Mouse (Mus musculus) cerebellum, adult 2 months (tissue): ENCODE measurements around the gene A930018P22Rik. TPM values are rescaled to one million over a fixed set of nuclear protein-coding genes. Genes with fewer than 3 reads are reported as not detected.

Source experiments
- DNase-seq, 2 experiments: peaks; one replicate each; pipeline ENCODE4 v3.0.0; 2021
- H3K27ac ChIP-seq: fragments of 200-500 bp; 2 replicates; pipeline ENCODE4 v1.5.1; 2012; ENCODE audit warnings: low read length, control low read depth, inconsistent platforms; ENCODE audit not compliant: insufficient read depth
- H3K27me3 ChIP-seq: fragments of 200-500 bp; 2 replicates; pipeline ENCODE4 v1.6.1; 2012; ENCODE audit warnings: inconsistent platforms, mild to moderate bottlenecking, low read length, moderate library complexity; ENCODE audit not compliant: control insufficient read depth, insufficient read depth
- H3K4me1 ChIP-seq: fragments of 200-500 bp; 2 replicates; pipeline ENCODE4 v1.6.1; 2011; ENCODE audit warnings: low read length; ENCODE audit not compliant: control insufficient read depth, insufficient read depth
- H3K4me3 ChIP-seq: fragments of 200-500 bp; replicated peaks from 2 replicates; pipeline ENCODE3; 2011; ENCODE audit warnings: mild to moderate bottlenecking, low read depth, low read length, control low read depth; ENCODE audit not compliant: insufficient read depth
- CTCF ChIP-seq: fragments of 200-500 bp; IDR thresholded peaks from 2 replicates; pipeline ENCODE4 v1.5.1; 2011; ENCODE audit warnings: low read depth, mild to moderate bottlenecking, control low read depth, low read length, moderate library complexity, borderline replicate concordance; ENCODE audit not compliant: insufficient read depth
- POLR2A ChIP-seq: fragments of 200-500 bp; IDR thresholded peaks from 2 replicates; pipeline ENCODE4 v1.6.1; 2011; ENCODE audit warnings: low read length, control low read depth, borderline replicate concordance; ENCODE audit not compliant: insufficient read depth
- WGBS: fragments of 180-500 bp; shearing (Covaris S2); methylation state at CpG from one replicate; pipeline ENCODE4 v1.1.7; 2018; 5-methylcytosine and 5-hydroxymethylcytosine counted together
- polyA plus RNA-seq: library from polyadenylated mRNA; depleted of rRNA; stranded (reverse); fragments of >200 nt; gene quantifications from 2 replicates; pipeline ENCODE4 v1.2.3, GENCODE M21; 2012

A930018P22Rik gene
- polyA plus RNA-seq, 1 experiment, result 0.18 TPM

- TF ChIP-seq CTCF (no peak), POLR2A (no peak)
- peak; percentile 85 to 92 for DNase-seq
- WGBS, result 5% methylated on average over 4 of the region's 4 CpGs
- peaks cover 45% of the 10 kb centered on the region for H3K4me1 ChIP-seq
- no peaks in the 10 kb centered on the region for H3K27me3 ChIP-seq
- H3K4me3 ChIP-seq, result no peak overlapping the region
- peak overlapping the region; percentile 64 for H3K27ac ChIP-seq
Observed at GRCm38 (mm10) chr2:104153345-104153744, 30.8 kb downstream of the A930018P22Rik start.

GRCm38 (mm10) chr2:104153876-104154275 lies 31.3 kb downstream of the A930018P22Rik start:
- H3K27me3 ChIP-seq, result no peaks in the 10 kb centered on the region
- H3K27ac ChIP-seq, result peak overlapping the region; percentile 64
- TF ChIP-seq CTCF (no peak), POLR2A (no peak)
- peaks cover 40% of the 10 kb centered on the region for H3K4me1 ChIP-seq
- DNase-seq, result peak in 1 of 2 experiments; percentile 69
- no peak overlapping the region for H3K4me3 ChIP-seq
- 12% methylated on average over 3 of the region's 3 CpGs for WGBS

GRCm38 (mm10) chr2:104157831-104158230 lies 35.3 kb downstream of the A930018P22Rik start:
- TF ChIP-seq CTCF, result no peak
- no peak for TF ChIP-seq POLR2A
- DNase-seq, result no peak
- no peak overlapping the region for H3K27ac ChIP-seq
- H3K27me3 ChIP-seq, result no peaks in the 10 kb centered on the region
- WGBS, result 63% methylated on average over 4 of the region's 4 CpGs
- no peak overlapping the region for H3K4me3 ChIP-seq
- H3K4me1 ChIP-seq, result peaks cover 29% of the 10 kb centered on the region

GRCm38 (mm10) chr2:104163418-104163817 lies 40.8 kb downstream of the A930018P22Rik start:
- 77% methylated on average over 7 of the region's 7 CpGs for WGBS

GRCm38 (mm10) chr2:104163978-104164487 lies 41.5 kb downstream of the A930018P22Rik start:
- 98% methylated on average over 4 of the region's 4 CpGs for WGBS
- no peak for TF ChIP-seq CTCF
- TF ChIP-seq POLR2A, result no peak
- H3K27ac ChIP-seq, result no peak overlapping the region
- DNase-seq, result no peak
- no peaks in the 10 kb centered on the region for H3K4me1 ChIP-seq
- H3K27me3 ChIP-seq, result no peaks in the 10 kb centered on the region
- H3K4me3 ChIP-seq, result no peak overlapping the region

More at GRCm38 (mm10) chr2:104163418-104163817, 40.8 kb downstream of the A930018P22Rik start:
- DNase-seq, result no peak
- H3K27ac ChIP-seq, result no peak overlapping the region
- H3K4me1 ChIP-seq, result no peaks in the 10 kb centered on the region
- no peaks in the 10 kb centered on the region for H3K27me3 ChIP-seq
- no peak for TF ChIP-seq POLR2A
- TF ChIP-seq CTCF, result no peak
- H3K4me3 ChIP-seq, result no peak overlapping the region

GRCm38 (mm10) chr2:104165631-104166030 lies 43.1 kb downstream of the A930018P22Rik start:
- WGBS, result 90% methylated on average over 2 of the region's 2 CpGs
- TF ChIP-seq CTCF (no peak), POLR2A (no peak)
- H3K4me1 ChIP-seq, result no peaks in the 10 kb centered on the region
- no peak overlapping the region for H3K4me3 ChIP-seq
- DNase-seq, result no peak
- H3K27me3 ChIP-seq, result no peaks in the 10 kb centered on the region
- no peak overlapping the region for H3K27ac ChIP-seq

GRCm38 (mm10) chr2:104167765-104168164 lies 45.2 kb downstream of the A930018P22Rik start:
- whole genome bisulfite sequencing, result 91% methylated on average over 23 of the region's 23 CpGs
- Histone ChIP-seq H3K27me3 (no peaks in the 10 kb centered on the region), H3K4me3 (no peak overlapping the region), H3K27ac (no peak overlapping the region), H3K4me1 (no peaks in the 10 kb centered on the region; the same call in 1 of the 2 replicates)
- DNase-seq, result no peak
- no peak for TF ChIP-seq POLR2A
- TF ChIP-seq CTCF, result no peak

- 75% methylated on average over 17 of the region's 17 CpGs for WGBS
- Histone ChIP-seq H3K27ac (no peak overlapping the region), H3K27me3 (no peaks in the 10 kb centered on the region), H3K4me1 (peaks cover 3% of the 10 kb centered on the region), H3K4me3 (no peak overlapping the region)
- TF ChIP-seq CTCF, result no peak
- no peak for TF ChIP-seq POLR2A
- no peak for DNase-seq
Observed at GRCm38 (mm10) chr2:104168186-104168896, 45.8 kb downstream of the A930018P22Rik start.
